Mouse (Mus musculus): ENCODE measurements around the gene Clvs2.

GRCm38 (mm10) chr10:33588800-33589199, 35.8 kb downstream of the Clvs2 start:
- no peak for TF ChIP-seq CTCF (IDR thresholded peaks at IDR 0.05; ENCODE audit: low read depth)
- TF ChIP-seq EP300 (IDR thresholded peaks at IDR 0.05; ENCODE audit: low read depth) = no peak
